Mouse (Mus musculus): ENCODE measurements around the gene Heyl.

Gene Heyl

GRCm38 (mm10) chr4:123233492-123234084 lies at the start of gene Heyl:
Gene Heyl (plus strand): TSS chr4:123233556.
- no peak for DNase-seq (ENCODE audit: low spot score in 2 of 2)

- DNase-seq (ENCODE audit: low spot score in 2 of 2), result no peak
Measured at GRCm38 (mm10) chr4:123184816-123185215, 48.5 kb upstream of the Heyl start.

GRCm38 (mm10) chr4:123192336-123192735 lies 41.0 kb upstream of the Heyl start:
- DNase-seq (ENCODE audit: low spot score in 2 of 2), result no peak

GRCm38 (mm10) chr4:123193791-123194190 lies 39.6 kb upstream of the Heyl start:
- no peak for DNase-seq (ENCODE audit: low spot score in 2 of 2)

GRCm38 (mm10) chr4:123196695-123197094 lies 36.7 kb upstream of the Heyl start:
- DNase-seq (ENCODE audit: low spot score in 2 of 2), result no peak

- DNase-seq (ENCODE audit: low spot score in 2 of 2), result peak in 1 of 2 experiments; percentile 72
Measured at GRCm38 (mm10) chr4:123200771-123201185, 32.6 kb upstream of the Heyl start.

GRCm38 (mm10) chr4:123201186-123202093 lies 31.9 kb upstream of the Heyl start, which contains the start of gene Nt5c1a:
Gene Nt5c1a (plus strand): TSS chr4:123201504.
- no peak for DNase-seq (ENCODE audit: low spot score in 2 of 2)

- DNase-seq (ENCODE audit: low spot score in 2 of 2), result no peak
Measured at GRCm38 (mm10) chr4:123202094-123202420, 31.3 kb upstream of the Heyl start.

GRCm38 (mm10) chr4:123207337-123207736 lies 26.0 kb upstream of the Heyl start:
- DNase-seq (ENCODE audit: low spot score in 2 of 2), result no peak

- DNase-seq (ENCODE audit: low spot score in 2 of 2), result no peak
Measured at GRCm38 (mm10) chr4:123210996-123211395, 22.4 kb upstream of the Heyl start.

GRCm38 (mm10) chr4:123211453-123211852 lies 21.9 kb upstream of the Heyl start:
- no peak for DNase-seq (ENCODE audit: low spot score in 2 of 2)

GRCm38 (mm10) chr4:123212330-123212729 lies 21.0 kb upstream of the Heyl start:
- no peak for DNase-seq (ENCODE audit: low spot score in 2 of 2)

GRCm38 (mm10) chr4:123213975-123214374 lies 19.4 kb upstream of the Heyl start:
- no peak for DNase-seq (ENCODE audit: low spot score in 2 of 2)

GRCm38 (mm10) chr4:123215367-123215766 lies 18.0 kb upstream of the Heyl start:
- DNase-seq (ENCODE audit: low spot score in 2 of 2), result no peak

GRCm38 (mm10) chr4:123216782-123217181 lies 16.6 kb upstream of the Heyl start:
- DNase-seq (ENCODE audit: low spot score in 2 of 2), result no peak

GRCm38 (mm10) chr4:123219720-123220357 lies 13.5 kb upstream of the Heyl start:
- peak; percentile 44 to 75 for DNase-seq (ENCODE audit: low spot score in 2 of 2)

GRCm38 (mm10) chr4:123220637-123221036 lies 12.7 kb upstream of the Heyl start:
- no peak for DNase-seq (ENCODE audit: low spot score in 2 of 2)

GRCm38 (mm10) chr4:123223309-123223708 lies 10.0 kb upstream of the Heyl start:
- no peak for DNase-seq (ENCODE audit: low spot score in 2 of 2)

- DNase-seq (ENCODE audit: low spot score in 2 of 2), result no peak
Measured at GRCm38 (mm10) chr4:123225718-123226403, 7.5 kb upstream of the Heyl start.

- peak in 1 of 2 experiments; percentile 39 for DNase-seq (ENCODE audit: low spot score in 2 of 2)
Measured at GRCm38 (mm10) chr4:123227707-123228106, 5.6 kb upstream of the Heyl start.

- no peak for DNase-seq (ENCODE audit: low spot score in 2 of 2)
Measured at GRCm38 (mm10) chr4:123228270-123228669, 5.1 kb upstream of the Heyl start.

GRCm38 (mm10) chr4:123229166-123229565 lies 4.2 kb upstream of the Heyl start:
- DNase-seq (ENCODE audit: low spot score in 2 of 2), result no peak

Measured in frontal cortex, postnatal 10 days (tissue).